In the genomic region with DNA sequence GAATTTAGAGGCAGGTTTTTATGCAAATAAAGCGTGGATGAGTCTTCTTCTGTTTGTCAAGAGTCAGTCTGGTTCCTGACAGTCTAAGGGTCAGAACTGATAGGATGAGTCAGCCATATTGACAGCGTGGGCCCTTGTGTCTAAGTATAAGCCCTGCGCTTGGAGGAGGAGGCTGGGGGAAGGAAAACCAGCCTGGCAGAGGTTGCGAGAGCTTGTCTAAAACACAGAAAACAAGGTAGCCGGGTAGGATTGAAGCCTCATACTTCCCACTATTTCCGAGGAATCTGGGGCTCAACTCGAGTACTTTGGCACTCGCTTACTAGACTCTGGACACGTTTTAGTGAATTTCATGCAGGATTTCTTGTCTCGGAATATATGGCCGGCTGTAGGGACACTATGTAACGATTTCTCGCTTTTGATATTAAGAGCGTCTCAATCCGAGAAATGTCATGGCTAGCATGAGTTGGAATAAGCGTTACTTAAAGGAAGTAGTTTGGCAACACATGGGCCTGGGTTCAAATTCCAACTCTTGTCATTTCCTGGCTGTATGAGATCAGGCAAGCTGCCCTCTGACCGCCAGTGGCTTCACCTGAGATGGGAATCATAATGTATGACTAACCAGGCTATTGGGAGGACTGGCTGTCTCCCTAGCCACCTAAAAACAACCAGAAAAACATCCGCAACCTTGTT, we compare ENCODE assay signal across 8 mouse cellular contexts. TPM values are rescaled to one million over a fixed set of nuclear protein-coding genes. Genes with fewer than 3 reads are reported as not detected.
A peak's percentile ranks its signal among the peaks of the same experiment; 100 is the strongest.
DNase-seq lines count a peak whose midpoint lies in the region; ATAC-seq lines count a peak whose summit lies in the region.

No protein-coding gene starts in this region.

- ATAC-seq in frontal cortex, adult (ENCODE audit: low TSS enrichment): peak; percentile 80
- ATAC-seq in embryonic facial prominence, embryonic 13.5 days (ENCODE audit: insufficient number of reproducible peaks, insufficient read depth, low FRiP score, low TSS enrichment, low read depth): no peak
- ATAC-seq in limb, embryonic 15.5 days (ENCODE audit: insufficient number of reproducible peaks, low FRiP score, low TSS enrichment, low read depth): 0 out of 2 replicates have a peak, but pooled peaks have one; percentile 17

- H3K4me1 ChIP-seq in embryonic facial prominence, embryonic 13.5 days: peaks cover 18% of the 10 kb centered on the region
- peaks cover 19% of the 10 kb centered on the region for H3K4me1 ChIP-seq in limb, embryonic 15.5 days

- DNase-seq in frontal cortex, postnatal 14 days (ENCODE audit: low spot score in 2 of 2): no peak
- DNase-seq in left cerebral cortex, postnatal 4 days: peak; percentile 41
- DNase-seq in left cerebral cortex, adult 11 months (ENCODE audit: low spot score): no peak
- no peak for DNase-seq in layer of hippocampus, adult 9-10 months (ENCODE audit: low spot score)
- DNase-seq in lung, postnatal 14 days: no peak

- no peaks in the 10 kb centered on the region for H3K9me3 ChIP-seq in embryonic facial prominence, embryonic 13.5 days
- no peaks in the 10 kb centered on the region for H3K9me3 ChIP-seq in limb, embryonic 15.5 days

- 0 out of 2 replicates have a peak overlapping the region, but pooled peaks have one; percentile 21 for H3K9ac ChIP-seq in embryonic facial prominence, embryonic 13.5 days
- H3K9ac ChIP-seq in limb, embryonic 15.5 days: no peak overlapping the region

- no peaks in the 10 kb centered on the region for H3K36me3 ChIP-seq in embryonic facial prominence, embryonic 13.5 days
- no peaks in the 10 kb centered on the region for H3K36me3 ChIP-seq in limb, embryonic 15.5 days

- intact Hi-C loops in left cerebral cortex, postnatal 4 days (cut with DNase I): loop anchor here (10.0 kb wide), 1 partner anchor 164 kb away; no protein-coding TSS in a partner anchor

- H3K27ac ChIP-seq in embryonic facial prominence, embryonic 13.5 days: peak overlapping the region; percentile 80
- peak overlapping the region; percentile 86 for H3K27ac ChIP-seq in limb, embryonic 15.5 days

- no peak overlapping the region for H3K4me3 ChIP-seq in embryonic facial prominence, embryonic 13.5 days
- H3K4me3 ChIP-seq in limb, embryonic 15.5 days: no peak overlapping the region

- H3K4me2 ChIP-seq in embryonic facial prominence, embryonic 13.5 days: peak overlapping the region; percentile 20; the same call in 1 of the 2 replicates
- H3K4me2 ChIP-seq in limb, embryonic 15.5 days: peak overlapping the region; percentile 19; the same call in 1 of the 2 replicates

- no peaks in the 10 kb centered on the region for H3K27me3 ChIP-seq in embryonic facial prominence, embryonic 13.5 days
- no peaks in the 10 kb centered on the region for H3K27me3 ChIP-seq in limb, embryonic 15.5 days

- WGBS in embryonic facial prominence, embryonic 13.5 days: 81% methylated on average over 18 of the region's 18 CpGs
- 71% methylated on average over 18 of the region's 18 CpGs for WGBS in limb, embryonic 15.5 days

RNA-seq across cellular contexts. Expression of gene Cemip2, which starts 39.4 kb away (rescaled TPM):
- total RNA-seq in left cerebral cortex, postnatal 4 days (2021): 10 to 100 TPM; 27.9 to 28.3 TPM
- polyA plus RNA-seq in embryonic facial prominence, embryonic 13.5 days (2015; fragmentation: Nextera tagmentation; extraction: Ambion mirVana): 33.4 and 34.4 TPM in 2 replicates
- 25.7 TPM in 2 replicates for polyA plus RNA-seq in limb, embryonic 15.5 days (2015; fragmentation: Nextera tagmentation; extraction: Ambion mirVana)
